Mouse (Mus musculus) thymus, adult 2 months (tissue): ENCODE results near the gene Robo3.

ENCODE experiments used
- CTCF ChIP-seq: fragments of 200-500 bp; IDR thresholded peaks from 2 replicates; pipeline ENCODE4 v1.5.1; 2012; ENCODE audit warnings: mild to moderate bottlenecking, control low read depth, low read length, moderate library complexity, borderline replicate concordance; ENCODE audit not compliant: control insufficient read depth, poor library complexity, insufficient read depth; ENCODE audit errors: extremely low read depth
- POLR2A ChIP-seq: fragments of 200-500 bp; IDR thresholded peaks from 2 replicates; pipeline ENCODE4 v1.6.1; 2012; ENCODE audit warnings: mild to moderate bottlenecking, low read length, control low read depth, moderate library complexity; ENCODE audit not compliant: control insufficient read depth, poor library complexity, insufficient read depth; ENCODE audit errors: extremely low read depth

DNA sequence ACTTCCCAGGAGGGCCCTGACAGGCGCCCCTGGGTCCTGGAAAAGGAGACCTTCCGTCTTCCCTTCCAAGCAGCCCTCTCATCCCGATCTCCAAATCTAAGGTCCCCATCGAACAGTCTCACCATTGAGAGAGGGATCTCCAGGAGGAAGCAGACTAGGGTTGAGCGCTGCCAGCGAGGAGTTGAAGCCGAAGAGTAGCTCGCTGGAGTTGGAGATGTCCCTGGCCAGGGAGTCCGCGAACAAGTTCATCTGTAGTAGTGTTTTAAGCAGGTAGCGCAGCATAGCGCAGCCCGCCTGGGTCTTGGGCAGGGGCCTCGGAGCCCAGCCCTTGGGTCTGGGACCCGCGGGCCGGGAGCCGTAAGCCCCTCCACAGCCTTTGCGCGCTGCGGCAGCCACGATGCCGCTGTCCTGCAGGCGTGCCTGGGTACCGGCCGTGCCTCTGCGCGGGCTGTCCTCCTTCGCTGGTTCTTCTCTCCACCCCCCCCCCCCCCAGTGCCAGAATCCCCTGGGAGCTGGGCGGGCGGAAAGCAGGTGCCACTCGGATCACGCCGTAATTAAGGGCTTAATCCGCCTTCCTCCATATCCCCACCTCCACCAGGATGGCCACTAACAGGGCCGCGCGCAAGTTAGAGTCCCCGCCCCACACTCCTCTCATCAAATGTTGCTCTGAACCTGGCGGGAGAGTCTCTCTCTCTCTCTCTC is at the start of gene Robo3:
- no peak for TF ChIP-seq POLR2A
- no peak for TF ChIP-seq CTCF
